Mouse (Mus musculus) heart, adult 11 months (tissue): ENCODE data around the gene Pih1h3b.

Experiments
- DNase-seq: peaks from one replicate; pipeline ENCODE4 v3.0.0; 2022

Gene Pih1h3b

DNA sequence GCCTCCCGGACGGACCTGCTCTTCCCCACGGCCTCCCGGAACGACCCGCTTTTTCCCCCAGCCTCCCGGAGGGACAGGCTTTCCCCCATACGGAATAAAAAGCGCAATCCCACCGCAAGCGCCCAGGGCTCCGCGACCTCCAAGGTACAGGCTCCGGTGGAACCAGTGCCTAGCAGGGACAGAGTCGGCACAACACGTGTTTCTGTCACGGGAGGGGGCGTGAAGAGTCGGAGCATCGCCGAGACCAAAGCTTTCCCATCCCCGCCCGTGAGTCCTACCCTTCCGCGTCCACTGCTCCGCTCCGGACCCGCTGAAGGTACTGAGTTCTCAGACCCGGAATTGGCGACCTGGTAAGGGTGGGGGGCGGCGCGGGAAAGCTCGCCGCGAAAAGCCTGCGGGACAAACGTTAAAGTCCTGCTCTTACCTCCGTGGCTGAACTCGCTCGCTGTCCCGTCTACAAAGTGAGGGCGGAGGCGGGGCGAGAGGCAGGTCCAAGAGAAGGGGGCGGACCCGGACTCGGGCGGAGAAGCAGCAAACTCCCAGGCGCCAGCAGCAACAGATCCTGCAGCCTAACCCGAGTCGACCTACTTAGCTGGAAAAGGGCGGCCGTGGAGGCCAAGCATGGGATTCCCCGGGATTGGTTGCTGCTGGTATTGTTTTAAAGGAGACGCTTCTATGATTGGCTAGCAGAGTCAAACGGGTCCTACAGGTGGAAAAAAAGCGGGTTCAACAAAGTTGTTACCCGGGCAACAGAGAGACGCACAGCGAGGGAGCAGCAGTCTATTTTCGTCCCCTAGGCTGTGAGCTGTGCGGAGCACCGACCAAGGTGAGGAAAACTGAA is at the start of gene Pih1h3b, which contains the start of gene Nup62cl:
Gene Pih1h3b (plus strand): TSS at position 745 of the 841 bp plus-strand sequence.
Gene Nup62cl (minus strand): TSS at position 578 of the 841 bp plus-strand sequence.
- peak; percentile 91 for DNase-seq

- DNase-seq, result no peak
Measured at GRCm38 (mm10) chrX:140060886-140061874, 1.5 kb upstream of the Pih1h3b start.

DNA sequence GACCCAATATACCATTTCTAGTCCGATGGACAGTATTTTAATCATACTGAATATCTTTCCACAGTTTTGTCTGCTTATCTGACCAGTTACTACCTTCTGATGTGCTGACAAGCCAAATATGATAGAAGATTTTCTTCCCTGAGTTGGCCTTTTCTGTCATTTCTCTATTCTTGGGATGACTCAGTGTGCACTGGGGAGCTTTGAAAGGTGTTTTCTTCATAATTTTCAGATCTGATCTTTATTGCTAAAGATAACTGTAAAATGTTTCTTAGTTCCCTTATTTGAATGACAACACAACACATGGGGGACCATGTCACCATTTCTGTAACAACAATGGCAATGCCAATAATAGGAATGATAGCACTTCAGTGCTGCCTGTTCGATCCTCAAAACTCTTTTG is 19.9 kb downstream of the Pih1h3b start:
- no peak for DNase-seq

- no peak for DNase-seq
Measured at GRCm38 (mm10) chrX:140094066-140094465, 31.4 kb downstream of the Pih1h3b start.
